In the genomic region with DNA sequence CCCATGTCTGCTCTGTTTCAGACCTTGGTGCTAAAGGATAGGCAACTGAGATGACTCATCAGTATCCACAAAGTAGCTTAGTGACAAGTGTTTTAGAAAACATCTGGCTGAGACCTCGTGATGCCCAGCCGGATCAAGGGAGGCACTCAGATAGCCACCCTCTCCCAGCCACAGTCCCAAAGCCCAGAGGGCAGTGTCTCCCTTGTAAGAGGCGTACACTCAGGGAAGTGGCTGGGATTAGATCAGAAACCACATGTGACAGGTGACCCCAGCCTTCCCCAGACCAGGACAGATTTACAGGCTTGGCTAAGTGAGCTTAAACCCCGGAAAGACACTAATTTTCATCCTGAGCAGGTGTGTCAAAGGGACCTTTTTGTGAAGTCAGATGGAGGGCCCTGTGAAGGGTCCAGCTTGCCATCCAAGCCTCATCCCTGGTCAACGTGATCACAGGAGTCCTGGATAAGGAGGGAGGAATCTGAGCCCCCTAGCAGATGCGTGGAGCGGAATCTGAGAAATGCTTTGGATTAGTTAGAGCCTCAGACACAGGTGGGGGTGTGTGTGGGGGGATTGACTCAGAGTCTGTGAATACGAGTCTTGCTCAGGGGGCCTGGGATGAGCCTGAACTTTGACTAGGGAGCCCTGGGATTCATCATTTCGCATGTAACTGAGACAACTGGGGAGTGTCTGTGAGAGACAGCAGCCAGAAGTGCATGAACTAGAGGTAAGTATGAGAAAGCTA, we compare ENCODE assay signal across 18 mouse cellular contexts.
DNase-seq lines count a peak whose midpoint lies in the region; ATAC-seq and TF ChIP-seq lines count a peak whose summit lies in the region.
"Had no signal": no experiment of that assay in that cellular context is flagged by ENCODE, and none has a peak within 500 bp of the region (broad histone marks: within the 10 kb centered on the region; RNA-seq: fewer than 3 reads in every experiment).

No protein-coding gene starts in this region.

- no peak overlapping the region for H3K27ac ChIP-seq in kidney, embryonic 14.5 days (ENCODE audit: low read depth, low read length)
- no peak overlapping the region for H3K27ac ChIP-seq in kidney, adult 2 months (ENCODE audit: insufficient read depth, low read depth, low read length)
- no peak overlapping the region for H3K27ac ChIP-seq in neural tube, embryonic 15.5 days (replicated peaks)
- H3K27ac ChIP-seq: forebrain, embryonic 15.5 days; heart, adult 2 months; heart, embryonic 15.5 days; hindbrain, embryonic 14.5 days; intestine, embryonic 15.5 days had no signal

- 43% methylated on average over 9 of the region's 9 CpGs for WGBS in kidney, embryonic 14.5 days
- 36% methylated on average over 9 of the region's 9 CpGs for WGBS in kidney, adult 2 months
- WGBS in neural tube, embryonic 15.5 days, result 90% methylated on average over 9 of the region's 9 CpGs

- TF ChIP-seq POLR2A in kidney, adult 2 months (IDR thresholded peaks at IDR 0.05; ENCODE audit: low read depth, low read length), result no peak

- H3K4me2 ChIP-seq in kidney, embryonic 14.5 days (replicated peaks; ENCODE audit: low read depth, low read length), result no peak overlapping the region
- H3K4me2 ChIP-seq in neural tube, embryonic 15.5 days, result no peak overlapping the region
- H3K4me2 ChIP-seq: forebrain, embryonic 15.5 days; heart, embryonic 11.5 days; heart, embryonic 15.5 days; hindbrain, embryonic 14.5 days; intestine, embryonic 15.5 days had no signal

- no peak for TF ChIP-seq CTCF in kidney, adult 2 months (conservative IDR thresholded peaks at IDR 0.05; ENCODE audit: insufficient read depth, insufficient read length, low read depth, low read length)

- H3K9me3 ChIP-seq in kidney, embryonic 14.5 days (ENCODE audit: control insufficient read depth, low read length), result no peaks in the 10 kb centered on the region
- H3K9me3 ChIP-seq in neural tube, embryonic 15.5 days (replicated peaks), result no peaks in the 10 kb centered on the region
- H3K9me3 ChIP-seq: forebrain, embryonic 15.5 days; heart, embryonic 15.5 days; intestine, embryonic 15.5 days had no signal

- no peaks in the 10 kb centered on the region for H3K27me3 ChIP-seq in kidney, embryonic 14.5 days (ENCODE audit: control insufficient read depth, insufficient read depth, low read length)
- H3K27me3 ChIP-seq in kidney, adult 2 months (replicated peaks; ENCODE audit: control insufficient read depth, insufficient read depth, low read length), result no peaks in the 10 kb centered on the region
- H3K27me3 ChIP-seq in neural tube, embryonic 15.5 days (replicated peaks), result no peaks in the 10 kb centered on the region
- H3K27me3 ChIP-seq: forebrain, embryonic 15.5 days; heart, embryonic 15.5 days; intestine, embryonic 15.5 days had no signal

- no peak overlapping the region for H3K9ac ChIP-seq in kidney, embryonic 14.5 days (ENCODE audit: low read depth, low read length)
- no peak overlapping the region for H3K9ac ChIP-seq in neural tube, embryonic 15.5 days (replicated peaks)
- H3K9ac ChIP-seq: forebrain, embryonic 15.5 days; heart, embryonic 15.5 days; hindbrain, embryonic 14.5 days; intestine, embryonic 15.5 days had no signal

- no peaks in the 10 kb centered on the region for H3K36me3 ChIP-seq in kidney, embryonic 14.5 days (ENCODE audit: control insufficient read depth, insufficient read depth, low read length)
- H3K36me3 ChIP-seq in kidney, adult 2 months (ENCODE audit: control insufficient read depth, insufficient read depth, low read length), result no peaks in the 10 kb centered on the region
- no peaks in the 10 kb centered on the region for H3K36me3 ChIP-seq in neural tube, embryonic 15.5 days
- H3K36me3 ChIP-seq: forebrain, embryonic 15.5 days; heart, embryonic 15.5 days; intestine, embryonic 15.5 days had no signal

- H3K4me1 ChIP-seq in kidney, embryonic 14.5 days (ENCODE audit: control insufficient read depth, insufficient read depth, low read length), result no peaks in the 10 kb centered on the region
- H3K4me1 ChIP-seq in kidney, adult 2 months (ENCODE audit: control insufficient read depth, insufficient read depth, low read length), result no peaks in the 10 kb centered on the region
- H3K4me1 ChIP-seq in neural tube, embryonic 15.5 days, result no peaks in the 10 kb centered on the region
- H3K4me1 ChIP-seq: forebrain, embryonic 15.5 days; heart, embryonic 15.5 days; intestine, embryonic 15.5 days had no signal

- DNase-seq in kidney, adult 2 months, result no peak
- DNase-seq in retina, postnatal 1 day, result peak; percentile 6
- no peak for DNase-seq in retina, embryonic 14.5 days (ENCODE audit: low spot score)
- DNase-seq in forelimb bud, embryonic 11.5 days (ENCODE audit: low read depth, low spot score), result peak; percentile 4
- DNase-seq: adrenal gland, postnatal 10 days; cerebellum, adult 2 months; cerebellum, postnatal 10 days; gastrocnemius, postnatal 14 days; heart, adult 2 months; heart, postnatal 14 days had no signal

- peak; percentile 68 for ATAC-seq in kidney, embryonic 14.5 days (ENCODE audit: low FRiP score, low TSS enrichment)
- ATAC-seq in neural tube, embryonic 15.5 days (ENCODE audit: low FRiP score), result no peak
- no peak for ATAC-seq in CD4-positive, CD25-positive, alpha-beta regulatory T cell, adult 4 months
- ATAC-seq: forebrain, embryonic 15.5 days; intestine, embryonic 15.5 days had no signal

- H3K4me3 ChIP-seq in kidney, embryonic 14.5 days (ENCODE audit: low read length), result no peak overlapping the region
- H3K4me3 ChIP-seq in kidney, adult 2 months (ENCODE audit: insufficient read depth, low read depth, low read length), result no peak overlapping the region
- H3K4me3 ChIP-seq in neural tube, embryonic 15.5 days (replicated peaks), result no peak overlapping the region
- H3K4me3 ChIP-seq: forebrain, embryonic 15.5 days; heart, adult 2 months; heart, embryonic 15.5 days; intestine, embryonic 15.5 days had no signal

Comparison
In these comparisons a context has a peak if more than half of its experiments do, and no peak if none do; other contexts are left out.
1. DNase-seq: peak in retina, postnatal 1 day (single experiment) and forelimb bud, embryonic 11.5 days (single experiment); none in kidney, adult 2 months (single experiment) and retina, embryonic 14.5 days (single experiment).